Mouse (Mus musculus) natural killer cell, adult 2 months (primary cell): ENCODE results near the gene Gbe1.

Experiments used
- DNase-seq, 2 experiments: peaks; one replicate each; pipeline ENCODE4 v3.0.0; 2022; ENCODE audit warnings: low spot score in 2 of 2

Gbe1 gene

GRCm38 (mm10) chr16:70313886-70314577 is at the start of gene Gbe1:
Gene Gbe1 (plus strand): TSS chr16:70313949.
- DNase-seq: peak; percentile 90 to 92

GRCm38 (mm10) chr16:70310691-70311090 is 3.1 kb upstream of the Gbe1 start:
- DNase-seq: no peak

GRCm38 (mm10) chr16:70313496-70313885 is 258 bp upstream of the Gbe1 start:
- DNase-seq: no peak

- DNase-seq: no peak
Observed at GRCm38 (mm10) chr16:70314578-70314930, 805 bp downstream of the Gbe1 start.

GRCm38 (mm10) chr16:70315261-70315660 is 1.5 kb downstream of the Gbe1 start:
- no peak for DNase-seq

GRCm38 (mm10) chr16:70315862-70316390 is 2.2 kb downstream of the Gbe1 start:
- no peak for DNase-seq

- DNase-seq: no peak
Observed at GRCm38 (mm10) chr16:70319388-70319787, 5.6 kb downstream of the Gbe1 start.

GRCm38 (mm10) chr16:70320612-70321280 is 7.0 kb downstream of the Gbe1 start:
- no peak for DNase-seq

- peak; percentile 36 to 44 for DNase-seq
Observed at GRCm38 (mm10) chr16:70326339-70326948, 12.7 kb downstream of the Gbe1 start.

- DNase-seq: no peak
Observed at GRCm38 (mm10) chr16:70328566-70328965, 14.8 kb downstream of the Gbe1 start.

GRCm38 (mm10) chr16:70329036-70329435 is 15.3 kb downstream of the Gbe1 start:
- DNase-seq: no peak

GRCm38 (mm10) chr16:70329471-70329870 is 15.7 kb downstream of the Gbe1 start:
- DNase-seq: no peak

- DNase-seq: no peak
Observed at GRCm38 (mm10) chr16:70330007-70330406, 16.3 kb downstream of the Gbe1 start.

GRCm38 (mm10) chr16:70330626-70331275 is 17.0 kb downstream of the Gbe1 start:
- DNase-seq: no peak

GRCm38 (mm10) chr16:70334812-70335211 is 21.1 kb downstream of the Gbe1 start:
- no peak for DNase-seq

GRCm38 (mm10) chr16:70335472-70335871 is 21.7 kb downstream of the Gbe1 start:
- DNase-seq: peak in 1 of 2 experiments; percentile 9

GRCm38 (mm10) chr16:70337661-70338060 is 23.9 kb downstream of the Gbe1 start:
- DNase-seq: no peak

- no peak for DNase-seq
Observed at GRCm38 (mm10) chr16:70344496-70344895, 30.7 kb downstream of the Gbe1 start.

GRCm38 (mm10) chr16:70345607-70346006 is 31.9 kb downstream of the Gbe1 start:
- no peak for DNase-seq

GRCm38 (mm10) chr16:70350011-70350410 is 36.3 kb downstream of the Gbe1 start:
- no peak for DNase-seq

- DNase-seq: no peak
Observed at GRCm38 (mm10) chr16:70351641-70352280, 38.0 kb downstream of the Gbe1 start.

- DNase-seq: no peak
Observed at GRCm38 (mm10) chr16:70352571-70352970, 38.8 kb downstream of the Gbe1 start.
